Mouse (Mus musculus) testis, postnatal 10 days (tissue): ENCODE measurements around the gene Gid4.
A peak's percentile ranks its signal among the peaks of the same experiment; 100 is the strongest.
"Not testable (repeated sequence)": the region's sequence is repeated elsewhere in the genome, so short reads cannot be mapped to it uniquely, and the experiment has no call there.

ENCODE experiments used
- DNase-seq: peaks from one replicate; pipeline ENCODE4 v3.0.0; 2021; ENCODE audit warnings: low spot score

Gene Gid4

GRCm38 (mm10) chr11:60433501-60433900 is 16.6 kb downstream of the Gid4 start:
- no peak for DNase-seq

GRCm38 (mm10) chr11:60435133-60435532 is 18.2 kb downstream of the Gid4 start:
- no peak for DNase-seq

- no peak for DNase-seq
Observed at GRCm38 (mm10) chr11:60436618-60437017, 19.7 kb downstream of the Gid4 start.

- not testable (repeated sequence) for DNase-seq
Observed at GRCm38 (mm10) chr11:60439621-60440020, 22.7 kb downstream of the Gid4 start.

DNA sequence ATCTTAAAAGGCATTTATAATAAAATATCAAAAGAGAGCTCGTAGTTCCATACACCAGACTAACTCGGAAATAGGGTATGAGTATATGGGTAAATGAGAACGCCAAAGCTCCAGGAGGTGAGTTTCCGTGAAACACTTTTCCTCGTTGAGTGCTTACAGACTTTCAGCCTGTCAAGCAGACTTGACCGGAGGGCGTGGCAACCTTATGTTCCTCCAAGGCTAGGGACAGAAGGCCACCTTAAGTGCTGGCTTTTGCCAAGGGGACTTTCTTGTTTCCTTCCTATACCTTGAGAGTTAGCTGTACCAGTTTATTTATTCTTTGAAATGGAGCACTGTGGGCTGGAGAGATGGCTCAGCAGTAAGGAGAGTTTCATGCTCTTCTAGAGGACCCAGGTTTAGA is 23.2 kb downstream of the Gid4 start:
- DNase-seq: no peak

DNA sequence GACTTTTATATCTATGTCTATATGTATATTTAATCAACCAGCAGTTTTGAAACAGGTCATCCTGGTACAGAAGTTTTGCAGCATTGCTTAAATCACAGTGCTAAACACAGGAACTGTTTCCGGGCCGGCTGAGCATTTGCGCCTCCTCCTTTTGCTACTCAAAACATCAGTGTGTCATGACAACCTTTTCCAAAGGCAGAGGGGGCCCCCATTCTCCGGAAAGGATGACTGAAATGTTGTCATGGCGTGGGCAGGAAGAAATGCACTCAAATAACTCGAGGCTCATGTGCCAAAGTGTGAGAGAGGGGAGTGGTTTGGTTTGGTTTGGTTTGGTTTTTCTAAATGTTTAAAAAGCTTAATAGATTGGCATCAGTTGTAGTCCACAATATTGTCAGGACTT is 26.0 kb downstream of the Gid4 start:
- DNase-seq: no peak

GRCm38 (mm10) chr11:60444007-60444406 is 27.1 kb downstream of the Gid4 start:
- no peak for DNase-seq

DNA sequence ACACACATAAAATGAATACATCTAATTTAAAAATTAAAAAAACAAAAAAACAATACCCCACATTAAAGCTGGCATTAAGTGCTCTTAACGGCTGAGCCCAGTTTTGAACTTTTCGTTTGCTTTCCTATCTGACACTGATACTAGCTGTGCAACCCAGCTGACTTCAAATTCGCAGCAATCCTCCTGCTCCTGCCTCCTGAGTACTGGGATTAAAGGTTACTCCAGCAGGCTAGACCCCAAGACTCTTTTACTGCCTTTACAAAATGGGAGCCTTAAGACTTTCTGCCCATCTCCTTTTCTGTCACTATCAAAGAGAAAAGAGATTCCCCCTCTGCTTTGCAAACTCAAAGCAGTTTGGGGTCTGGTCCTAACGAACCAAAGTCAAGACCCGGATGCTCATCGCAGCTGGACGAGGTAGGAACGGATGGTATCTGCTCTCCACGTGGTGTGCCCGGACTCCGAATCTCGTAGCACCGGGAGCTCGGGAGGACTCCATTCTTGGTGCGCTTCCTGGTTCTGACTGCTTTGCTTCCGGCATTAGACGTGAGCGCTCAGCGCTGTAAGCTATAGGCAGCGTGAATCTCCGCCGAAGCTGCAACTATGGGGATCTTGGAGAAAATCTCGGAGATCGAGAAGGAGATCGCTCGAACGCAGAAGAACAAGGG is 37.3 kb downstream of the Gid4 start, which contains the start of gene Drg2:
Gene Drg2 (plus strand): TSS at position 512 of the 665 bp plus-strand sequence.
- DNase-seq: peak; percentile 91

DNA sequence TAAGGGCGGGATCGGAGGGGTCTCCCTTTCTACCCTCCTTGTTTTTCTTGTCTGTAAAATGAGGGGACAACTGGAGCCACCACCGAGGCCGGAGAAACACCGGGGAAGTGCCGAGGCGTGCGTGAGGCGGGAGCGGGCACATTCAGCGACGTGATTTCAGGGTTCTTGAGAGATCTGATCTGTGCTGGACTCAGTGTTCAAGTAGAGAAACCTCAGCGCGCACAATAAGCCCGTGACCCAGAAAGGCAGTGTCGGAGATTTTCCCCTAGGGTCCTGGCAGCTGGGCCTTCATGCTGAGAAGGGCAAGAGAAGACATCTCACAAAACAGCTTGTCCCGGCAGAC is 37.8 kb downstream of the Gid4 start:
- no peak for DNase-seq

DNA sequence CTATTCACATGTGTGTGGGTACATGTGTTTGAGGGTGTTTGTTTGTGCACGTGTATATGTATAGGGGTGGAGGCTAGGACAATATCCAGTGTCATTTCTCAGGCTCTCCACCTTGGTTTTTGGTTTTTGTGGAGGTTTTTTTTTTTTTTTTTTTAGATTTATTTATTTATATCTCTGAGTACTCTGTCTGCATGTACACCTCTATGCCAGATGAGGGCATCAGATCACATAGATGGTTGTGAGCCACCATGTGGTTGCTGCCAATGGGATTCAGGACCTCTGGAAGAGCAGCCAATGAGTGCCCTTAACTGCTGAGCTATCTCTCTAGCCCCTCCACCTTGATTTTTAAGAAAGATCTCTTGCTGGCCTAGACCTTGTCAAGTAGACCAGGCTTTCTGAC is 41.0 kb downstream of the Gid4 start:
- DNase-seq: no peak

- DNase-seq: peak; percentile 69
Observed at GRCm38 (mm10) chr11:60465943-60466380, 49.0 kb downstream of the Gid4 start.

DNA sequence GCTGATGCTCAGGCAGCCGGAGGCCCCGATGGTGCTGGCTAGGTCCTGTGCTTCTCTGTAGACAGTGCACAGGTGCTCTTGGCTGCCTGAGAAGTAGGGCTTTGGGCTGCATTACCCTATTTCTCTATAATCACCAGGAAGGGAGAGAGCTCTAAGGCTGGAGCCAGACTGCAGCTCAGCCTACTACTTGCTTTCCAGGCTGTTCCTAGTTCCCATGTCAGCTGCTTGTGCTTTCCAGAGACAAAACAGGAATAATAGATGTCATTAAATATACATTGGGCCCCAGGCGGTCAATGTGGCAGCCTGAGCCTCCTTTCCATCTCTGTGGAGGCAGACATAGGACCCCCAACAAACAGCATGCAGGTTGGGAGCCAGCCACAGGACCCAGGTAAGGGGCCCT is 52.1 kb downstream of the Gid4 start, which contains the start of gene Myo15:
Gene Myo15 (plus strand): TSS at position 301 of the 400 bp plus-strand sequence.
- no peak for DNase-seq

DNA sequence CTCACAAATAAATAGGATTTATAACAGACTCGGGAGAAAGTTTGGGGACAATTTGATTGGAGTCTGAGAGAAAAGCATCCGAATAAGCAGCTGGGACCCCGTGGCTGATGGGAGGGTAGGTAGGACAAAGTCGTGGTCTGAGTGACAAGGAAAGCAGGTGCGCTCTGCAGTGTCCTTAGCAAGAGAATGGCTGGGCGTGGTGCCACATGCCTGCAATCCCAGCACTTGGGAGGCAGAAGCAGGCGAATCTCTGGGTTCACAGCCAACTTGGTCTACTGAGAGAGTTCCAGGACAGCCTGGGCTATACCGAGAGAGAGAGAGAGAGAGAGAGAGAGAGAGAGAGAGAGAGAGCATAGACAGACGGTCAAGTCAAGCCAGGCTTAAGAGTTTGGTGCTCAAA is 53.8 kb downstream of the Gid4 start:
- DNase-seq: peak; percentile 43

GRCm38 (mm10) chr11:60474534-60474933 is 57.6 kb downstream of the Gid4 start:
- no peak for DNase-seq

- no peak for DNase-seq
Observed at GRCm38 (mm10) chr11:60475668-60476362, 58.9 kb downstream of the Gid4 start.

GRCm38 (mm10) chr11:60478121-60478520 is 61.2 kb downstream of the Gid4 start:
- peak; percentile 60 for DNase-seq

DNA sequence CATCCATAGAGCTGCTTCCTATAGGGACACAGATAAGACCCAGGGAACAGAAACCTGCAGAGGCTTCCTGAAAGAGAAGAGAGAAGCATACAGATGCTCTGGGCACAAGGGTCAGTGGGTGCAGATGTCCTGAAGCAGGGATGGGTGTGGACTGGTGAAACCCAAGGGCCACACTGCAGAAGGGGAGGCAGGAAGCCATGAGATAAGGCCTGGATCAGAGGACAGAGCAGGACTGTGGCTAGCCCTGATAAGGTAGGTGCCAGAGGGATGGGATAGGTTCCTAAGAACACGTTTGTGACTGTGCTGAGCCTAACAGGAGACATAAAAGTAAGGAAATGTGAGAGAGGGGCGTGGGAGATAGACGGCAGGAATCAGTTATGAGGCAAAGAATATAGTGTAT is 69.3 kb downstream of the Gid4 start:
- no peak for DNase-seq

DNA sequence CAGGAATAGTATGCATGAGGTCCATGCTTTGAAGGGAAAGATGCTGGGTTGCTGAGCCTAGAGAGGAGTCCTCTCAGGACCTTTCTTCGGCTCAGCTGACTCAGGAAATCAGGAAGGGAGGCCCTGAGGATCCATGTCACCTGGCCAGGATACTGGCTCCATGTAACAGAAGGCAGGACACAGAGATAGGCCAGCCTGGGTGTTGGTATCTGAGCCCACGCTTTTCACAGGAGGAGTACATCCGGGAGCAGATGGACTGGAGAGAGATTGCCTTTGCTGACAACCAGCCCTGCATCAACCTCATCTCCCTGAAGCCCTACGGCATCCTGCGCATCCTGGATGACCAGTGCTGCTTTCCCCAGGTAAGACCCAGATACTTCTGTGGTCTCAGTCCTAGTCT is 75.8 kb downstream of the Gid4 start:
- DNase-seq: no peak

GRCm38 (mm10) chr11:60495692-60496091 is 78.7 kb downstream of the Gid4 start:
- DNase-seq: no peak
